Mouse (Mus musculus) limb, embryonic 15.5 days (tissue): ENCODE measurements around the gene Rpe65. TPM values are rescaled to one million over a fixed set of nuclear protein-coding genes. Genes with fewer than 3 reads are reported as not detected.

Source experiments
- ATAC-seq: fragments of 200-750 bp; cut with Nextera tagmentation; 2 replicates; pipeline ENCODE4 v1.8.0; 2017; ENCODE audit warnings: low read depth, moderate TSS enrichment; ENCODE audit not compliant: insufficient number of reproducible peaks, low FRiP score, low TSS enrichment
- H3K27ac ChIP-seq: fragments of 300-500 bp; sonication (generic); 2 replicates; pipeline ENCODE4 v1.5.1; 2015; ENCODE audit warnings: moderate library complexity, mild to moderate bottlenecking, inconsistent platforms
- H3K27me3 ChIP-seq: fragments of 300-500 bp; sonication (generic); 2 replicates; pipeline ENCODE4 v1.6.1; 2015; ENCODE audit warnings: inconsistent platforms
- H3K36me3 ChIP-seq: fragments of 300-500 bp; sonication (generic); 2 replicates; pipeline ENCODE4 v1.6.1; 2015; ENCODE audit warnings: inconsistent platforms
- H3K4me1 ChIP-seq: fragments of 300-500 bp; sonication (generic); 2 replicates; pipeline ENCODE4 v1.6.1; 2015; ENCODE audit warnings: inconsistent platforms
- H3K4me2 ChIP-seq: fragments of 300-500 bp; sonication (generic); 2 replicates; pipeline ENCODE4 v1.6.1; 2015; ENCODE audit warnings: mild to moderate bottlenecking, inconsistent platforms
- H3K4me3 ChIP-seq: fragments of 300-500 bp; sonication (generic); 2 replicates; pipeline ENCODE4 v1.5.1; 2015; ENCODE audit warnings: mild to moderate bottlenecking, inconsistent platforms
- H3K9ac ChIP-seq: fragments of 300-500 bp; sonication (generic); 2 replicates; pipeline ENCODE4 v1.6.1; 2015; ENCODE audit warnings: inconsistent platforms
- H3K9me3 ChIP-seq: fragments of 300-500 bp; sonication (generic); 2 replicates; pipeline ENCODE4 v1.6.1; 2016; ENCODE audit warnings: inconsistent platforms
- WGBS: fragments of 180-500 bp; shearing (Covaris S2); methylation state at CpG from one replicate; pipeline ENCODE4 v1.1.7; 2015; 5-methylcytosine and 5-hydroxymethylcytosine counted together
- polyA plus RNA-seq: library from polyadenylated mRNA; unstranded; fragments of >200 nt; fragmentation: Nextera tagmentation; extraction: Ambion mirVana; gene quantifications from 2 replicates; pipeline ENCODE4 v1.2.1, GENCODE M21; 2015

Gene Rpe65
- not detected in 2 replicates for polyA plus RNA-seq

DNA sequence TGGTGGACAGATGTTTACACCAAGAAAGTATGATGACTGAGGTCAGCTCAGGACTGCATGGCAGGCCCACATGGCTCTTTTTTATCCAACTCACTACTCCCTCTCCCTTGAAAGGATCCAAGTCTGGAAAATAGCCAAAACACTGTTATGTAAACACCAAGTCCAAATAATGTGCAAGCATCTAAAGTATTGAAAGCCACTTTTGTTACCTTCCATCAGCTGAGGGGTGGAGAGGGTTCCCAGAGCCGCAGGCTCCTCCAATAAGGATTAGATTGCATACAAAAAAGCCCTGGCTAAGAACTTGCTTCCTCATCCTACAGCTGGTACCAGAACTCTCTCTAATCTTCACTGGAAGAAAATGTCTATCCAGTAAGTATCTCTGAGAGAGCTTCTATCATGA is at the start of gene Rpe65:
TSS of gene Rpe65 (plus strand) at position 301 of the 400 bp plus-strand sequence.
- Histone ChIP-seq H3K27ac (no peak within 1 kb of the TSS), H3K36me3 (no peaks in the 10 kb centered on the region), H3K9ac (no peak within 1 kb of the TSS), H3K27me3 (no peaks in the 10 kb centered on the region), H3K4me2 (no peak within 1 kb of the TSS), H3K4me3 (no peak within 1 kb of the TSS), H3K9me3 (no peaks in the 10 kb centered on the region), H3K4me1 (no peaks in the 10 kb centered on the region)
- ATAC-seq: no peak
- WGBS: 80% methylated on average over 1 of the region's 1 CpGs

DNA sequence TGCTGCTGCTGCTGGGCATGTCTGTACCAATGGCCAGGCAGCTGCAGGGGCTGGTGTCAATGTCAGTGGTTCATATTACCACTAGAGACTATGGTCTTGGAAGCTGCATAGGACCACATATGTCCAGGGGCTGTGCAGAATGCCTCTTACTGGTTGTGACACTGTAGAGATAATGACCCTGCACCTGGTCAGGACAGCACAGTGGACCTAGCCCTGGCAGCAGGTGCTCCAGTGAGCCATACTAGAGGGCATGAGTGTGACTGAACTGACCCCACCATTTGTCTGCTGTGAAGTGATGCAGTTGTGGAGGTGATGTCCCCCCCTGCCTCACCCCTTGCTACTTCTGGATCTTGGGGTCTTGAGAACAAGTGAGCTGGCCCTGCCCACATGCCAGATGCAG is 48.8 kb upstream of the Rpe65 start:
- Histone ChIP-seq H3K4me3 (no peak overlapping the region), H3K27ac (no peak overlapping the region), H3K27me3 (no peaks in the 10 kb centered on the region), H3K4me1 (no peaks in the 10 kb centered on the region), H3K36me3 (no peaks in the 10 kb centered on the region), H3K9ac (no peak overlapping the region), H3K9me3 (no peaks in the 10 kb centered on the region), H3K4me2 (no peak overlapping the region)
- ATAC-seq: no peak

DNA sequence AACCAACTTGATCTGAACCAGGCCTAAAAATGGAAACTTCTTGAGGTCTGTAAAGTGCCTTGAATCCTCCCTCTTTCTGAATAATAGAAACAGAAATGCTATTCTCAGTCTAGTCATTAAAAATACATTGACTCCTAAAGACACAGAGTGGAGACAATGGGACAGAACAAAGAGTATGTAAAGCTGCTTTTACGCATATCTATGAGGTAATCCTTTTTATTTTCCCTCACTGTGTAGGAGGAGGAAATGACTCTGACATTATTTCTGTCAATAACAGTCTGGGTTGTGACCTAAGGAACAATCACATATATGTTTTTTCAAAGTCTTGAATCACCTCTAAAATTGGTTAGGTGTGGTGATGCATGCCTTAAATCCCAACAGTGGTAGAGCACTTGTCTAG is 16.0 kb downstream of the Rpe65 start:
- Histone ChIP-seq H3K9me3 (no peaks in the 10 kb centered on the region), H3K36me3 (no peaks in the 10 kb centered on the region), H3K27me3 (no peaks in the 10 kb centered on the region), H3K9ac (no peak overlapping the region), H3K4me3 (no peak overlapping the region), H3K4me2 (no peak overlapping the region), H3K4me1 (no peaks in the 10 kb centered on the region), H3K27ac (no peak overlapping the region)
- WGBS: 91% methylated on average over 1 of the region's 1 CpGs
- no peak for ATAC-seq

DNA sequence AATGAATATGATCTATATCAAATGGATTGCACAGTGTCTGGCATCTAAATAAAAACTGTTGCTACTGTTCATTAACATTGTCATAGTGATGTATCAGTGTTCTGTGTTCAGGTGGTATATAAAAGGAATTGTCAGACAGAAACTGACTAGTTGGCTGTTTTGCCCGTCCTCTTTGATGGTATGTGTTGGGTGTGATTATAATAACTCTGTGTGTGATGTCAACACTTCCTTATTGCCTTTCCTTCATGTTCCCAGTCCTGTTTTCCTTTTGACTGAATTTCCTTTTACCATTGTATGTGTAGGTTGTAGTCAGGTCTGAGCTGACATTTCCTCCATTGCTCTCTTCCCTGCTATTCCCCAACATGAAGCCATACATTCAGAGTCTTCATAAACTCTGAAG is 22.1 kb downstream of the Rpe65 start:
- no peaks in the 10 kb centered on the region for H3K4me1 ChIP-seq
- H3K4me2 ChIP-seq: no peak overlapping the region
- 55% methylated on average over 1 of the region's 1 CpGs for WGBS
- no peak overlapping the region for H3K27ac ChIP-seq
- no peaks in the 10 kb centered on the region for H3K27me3 ChIP-seq
- no peak overlapping the region for H3K9ac ChIP-seq
- H3K4me3 ChIP-seq: no peak overlapping the region
- no peak for ATAC-seq
- H3K9me3 ChIP-seq: no peaks in the 10 kb centered on the region
- H3K36me3 ChIP-seq: no peaks in the 10 kb centered on the region

DNA sequence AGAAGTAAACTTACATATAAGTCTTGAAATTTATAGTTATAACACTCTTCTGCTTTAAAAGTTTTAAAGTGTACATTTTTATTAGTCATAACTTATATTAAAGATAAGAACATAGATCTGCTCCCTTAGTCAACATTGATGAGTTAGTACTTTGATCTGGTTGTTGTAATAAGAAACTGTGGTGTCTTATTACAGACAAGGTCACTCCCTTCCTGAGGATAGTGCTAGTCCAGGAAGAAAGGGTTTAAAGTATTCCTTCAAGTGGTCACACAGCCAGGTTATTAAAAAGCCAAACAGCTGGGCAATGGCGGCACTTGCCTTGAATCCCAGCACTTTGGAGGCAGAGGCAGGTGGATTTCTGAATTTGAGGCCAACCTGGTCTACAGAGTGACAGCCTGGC is 25.0 kb downstream of the Rpe65 start:
- no peak for ATAC-seq
- Histone ChIP-seq H3K27me3 (no peaks in the 10 kb centered on the region), H3K36me3 (no peaks in the 10 kb centered on the region), H3K27ac (no peak overlapping the region), H3K4me3 (no peak overlapping the region), H3K4me2 (no peak overlapping the region), H3K4me1 (no peaks in the 10 kb centered on the region), H3K9me3 (no peaks in the 10 kb centered on the region), H3K9ac (no peak overlapping the region)
- 68% methylated on average over 1 of the region's 1 CpGs for WGBS

DNA sequence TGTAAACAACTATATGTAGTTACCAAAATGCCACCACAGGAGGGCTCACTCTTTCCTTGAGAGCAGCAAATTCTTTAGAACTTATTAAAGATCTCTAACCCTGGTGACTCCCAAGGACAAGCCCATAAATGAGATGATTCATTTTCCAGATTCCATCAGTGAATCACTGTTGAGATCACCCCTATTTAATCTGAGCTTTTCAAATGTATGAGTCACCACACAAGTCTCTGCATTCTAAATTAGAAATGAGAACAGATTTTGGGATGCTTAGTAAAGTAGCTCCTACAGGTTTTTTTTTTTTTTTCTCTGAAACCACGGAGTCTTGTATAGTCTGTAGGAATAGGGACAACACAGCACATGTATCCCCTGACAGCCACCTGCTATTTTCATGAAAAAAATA is 61.8 kb downstream of the Rpe65 start:
- H3K9me3 ChIP-seq: no peaks in the 10 kb centered on the region
- H3K27me3 ChIP-seq: no peaks in the 10 kb centered on the region
- H3K4me2 ChIP-seq: no peak overlapping the region
- H3K27ac ChIP-seq: no peak overlapping the region
- no peak overlapping the region for H3K4me3 ChIP-seq
- 57% methylated on average over 1 of the region's 1 CpGs for WGBS
- H3K4me1 ChIP-seq: no peaks in the 10 kb centered on the region
- no peak; the same call in 1 of the 2 replicates for ATAC-seq
- H3K36me3 ChIP-seq: no peaks in the 10 kb centered on the region
- no peak overlapping the region for H3K9ac ChIP-seq

DNA sequence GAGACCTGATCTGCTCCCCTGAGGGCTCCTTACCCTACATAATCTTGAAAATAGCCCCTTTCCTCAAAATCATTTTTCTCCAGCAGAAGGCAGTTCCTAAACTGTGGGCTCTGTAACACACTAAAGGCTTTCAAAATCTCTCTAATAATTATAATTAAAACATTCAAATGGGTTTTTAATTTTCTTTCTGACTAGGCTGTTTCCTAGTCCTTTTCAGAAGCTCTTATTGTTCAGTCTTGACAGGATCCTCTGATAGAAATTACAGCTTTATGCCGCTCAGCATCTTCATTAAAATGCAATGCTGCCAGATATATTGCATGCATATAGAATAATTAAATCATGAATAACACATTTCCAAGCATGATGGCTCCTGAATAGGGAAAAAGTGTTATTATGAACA is 64.4 kb downstream of the Rpe65 start:
- Histone ChIP-seq H3K27me3 (no peaks in the 10 kb centered on the region), H3K9me3 (no peaks in the 10 kb centered on the region), H3K4me3 (no peak overlapping the region), H3K9ac (no peak overlapping the region), H3K36me3 (no peaks in the 10 kb centered on the region), H3K27ac (no peak overlapping the region), H3K4me2 (no peak overlapping the region), H3K4me1 (no peaks in the 10 kb centered on the region)
- ATAC-seq: no peak
- WGBS: 94% methylated on average over 1 of the region's 1 CpGs

Other genes with a start within 250 kb of the Rpe65 start
- 31.4 and 31.5 TPM in 2 replicates for gene Depdc1a, start 103.7 kb upstream of the Rpe65 start, polyA plus RNA-seq
- gene Wls, start 240.5 kb downstream of the Rpe65 start, polyA plus RNA-seq: 182 and 198 TPM in 2 replicates